Mouse (Mus musculus) forebrain, postnatal 0 days (tissue): ENCODE measurements around the gene Slc29a3. TPM values are rescaled to one million over a fixed set of nuclear protein-coding genes. Genes with fewer than 3 reads are reported as not detected.

Experiments used
- ATAC-seq: fragments of 200-750 bp; cut with Nextera tagmentation; 2 replicates; pipeline ENCODE4 v1.8.0; 2017; ENCODE audit warnings: mild to moderate bottlenecking, moderate library complexity
- DNase-seq: peaks from one replicate; pipeline ENCODE4 v3.0.0-alpha.2; 2015
- H3K27ac ChIP-seq: fragments of 300-500 bp; sonication (generic); 2 replicates; pipeline ENCODE4 v1.5.1; 2014; ENCODE audit warnings: low read depth, mild to moderate bottlenecking, antibody characterized with exemption, low read length, moderate library complexity, mixed read lengths
- H3K27me3 ChIP-seq: fragments of 300-500 bp; sonication (generic); 2 replicates; pipeline ENCODE4 v1.6.1; 2014; ENCODE audit warnings: mild to moderate bottlenecking, low read length, mixed read lengths; ENCODE audit not compliant: insufficient read depth
- H3K36me3 ChIP-seq: fragments of 300-500 bp; sonication (generic); 2 replicates; pipeline ENCODE4 v1.6.1; 2014; ENCODE audit warnings: mild to moderate bottlenecking, moderate library complexity; ENCODE audit not compliant: insufficient read depth
- H3K4me1 ChIP-seq: fragments of 300-500 bp; sonication (generic); 2 replicates; pipeline ENCODE4 v1.6.1; 2014; ENCODE audit warnings: antibody characterized with exemption; ENCODE audit not compliant: insufficient read depth
- H3K4me2 ChIP-seq: fragments of 300-500 bp; sonication (generic); 2 replicates; pipeline ENCODE4 v1.6.1; 2014; ENCODE audit warnings: low read depth, mild to moderate bottlenecking, moderate library complexity
- H3K4me3 ChIP-seq: fragments of 300-500 bp; sonication (generic); 2 replicates; pipeline ENCODE4 v1.5.1; 2014; ENCODE audit warnings: low read depth, low read length, mixed read lengths
- H3K9ac ChIP-seq: fragments of 300-500 bp; sonication (generic); 2 replicates; pipeline ENCODE4 v1.6.1; 2014; ENCODE audit warnings: mild to moderate bottlenecking
- H3K9me3 ChIP-seq: fragments of 300-500 bp; sonication (generic); 2 replicates; pipeline ENCODE4 v1.6.1; 2016; ENCODE audit warnings: low read length
- CTCF ChIP-seq: sonication (generic); IDR thresholded peaks from 2 replicates; pipeline ENCODE4 v1.5.1; 2016; ENCODE audit warnings: antibody characterized with exemption, control low read depth, low read depth
- whole genome bisulfite sequencing: fragments of 180-500 bp; shearing (Covaris S2); extraction: QIAGEN DNeasy Blood & Tissue Kit; methylation state at CpG from one replicate; pipeline ENCODE4 v1.1.7; 2014; 5-methylcytosine and 5-hydroxymethylcytosine counted together
- polyA plus RNA-seq: library from polyadenylated mRNA; unstranded; fragments of >200 nt; fragmentation: Nextera tagmentation; extraction: Ambion mirVana; gene quantifications from 2 replicates; pipeline ENCODE4 v1.2.1, GENCODE M21; 2015
- total RNA-seq: library from RNA; depleted of rRNA; stranded (reverse); fragments of >200 nt; gene quantifications from 2 replicates; pipeline ENCODE4 v1.2.3, GENCODE M21; 2014

The Slc29a3 gene
- total and polyA plus RNA-seq, 2 experiments from 2014 or later = 9.3 to 11.6 TPM

GRCm38 (mm10) chr10:60696390-60696789 is 56.2 kb downstream of the Slc29a3 start, which contains the start of gene Cdh23:
TSS of gene Cdh23 (minus strand) at chr10:60696490.
- no peak for ATAC-seq
- H3K4me2 ChIP-seq = no peak within 1 kb of the TSS
- no peak within 1 kb of the TSS for H3K9ac ChIP-seq
- no peak within 1 kb of the TSS for H3K4me3 ChIP-seq
- H3K27ac ChIP-seq = no peak within 1 kb of the TSS
- DNase-seq = no peak
- H3K9me3 ChIP-seq = no peaks in the 10 kb centered on the region
- no peaks in the 10 kb centered on the region for H3K27me3 ChIP-seq
- 92% methylated on average over 6 of the region's 6 CpGs for WGBS
- no peaks in the 10 kb centered on the region for H3K4me1 ChIP-seq
- H3K36me3 ChIP-seq = no peaks in the 10 kb centered on the region
- no peak for TF ChIP-seq CTCF

- no peaks in the 10 kb centered on the region for H3K9me3 ChIP-seq
- no peak overlapping the region for H3K27ac ChIP-seq
- no peak for TF ChIP-seq CTCF
- no peak overlapping the region for H3K9ac ChIP-seq
- H3K36me3 ChIP-seq = no peaks in the 10 kb centered on the region
- ATAC-seq (peak; percentile 54), DNase-seq (peak; percentile 71)
- H3K4me3 ChIP-seq = no peak overlapping the region
- H3K4me1 ChIP-seq = no peaks in the 10 kb centered on the region
- WGBS = 33% methylated on average over 20 of the region's 20 CpGs
- H3K27me3 ChIP-seq = peaks cover 13% of the 10 kb centered on the region
- H3K4me2 ChIP-seq = peak overlapping the region; percentile 17; the same call in 1 of the 2 replicates
Observed at GRCm38 (mm10) chr10:60691671-60692390, 60.8 kb downstream of the Slc29a3 start.

GRCm38 (mm10) chr10:60690960-60691359 is 61.6 kb downstream of the Slc29a3 start:
- peaks cover 22% of the 10 kb centered on the region for H3K27me3 ChIP-seq
- H3K4me2 ChIP-seq = no peak overlapping the region
- H3K4me3 ChIP-seq = no peak overlapping the region
- ATAC-seq = no peak
- WGBS = 56% methylated on average over 6 of the region's 6 CpGs
- no peak for DNase-seq
- H3K27ac ChIP-seq = no peak overlapping the region
- H3K36me3 ChIP-seq = no peaks in the 10 kb centered on the region
- TF ChIP-seq CTCF = no peak
- peaks cover 3% of the 10 kb centered on the region for H3K4me1 ChIP-seq
- H3K9me3 ChIP-seq = no peaks in the 10 kb centered on the region
- H3K9ac ChIP-seq = no peak overlapping the region

GRCm38 (mm10) chr10:60689396-60689795 is 63.2 kb downstream of the Slc29a3 start:
- Histone ChIP-seq H3K4me2 (no peak overlapping the region), H3K27me3 (peaks cover 31% of the 10 kb centered on the region), H3K4me3 (no peak overlapping the region), H3K9me3 (no peaks in the 10 kb centered on the region), H3K9ac (no peak overlapping the region), H3K4me1 (peaks cover 3% of the 10 kb centered on the region), H3K27ac (no peak overlapping the region), H3K36me3 (no peaks in the 10 kb centered on the region)
- no peak for ATAC-seq
- no peak for TF ChIP-seq CTCF
- WGBS = 76% methylated on average over 4 of the region's 4 CpGs
- DNase-seq = no peak

- Histone ChIP-seq H3K4me1 (peaks cover 3% of the 10 kb centered on the region), H3K4me2 (peak overlapping the region; percentile 91), H3K9ac (peak overlapping the region; percentile 54), H3K4me3 (peak overlapping the region; percentile 56), H3K27ac (no peak overlapping the region), H3K9me3 (no peaks in the 10 kb centered on the region), H3K36me3 (no peaks in the 10 kb centered on the region), H3K27me3 (peaks cover 38% of the 10 kb centered on the region)
- peak; percentile 72 for TF ChIP-seq CTCF
- WGBS = 3% methylated on average over 76 of the region's 76 CpGs
- ATAC-seq (peak; percentile 78), DNase-seq (peak; percentile 76)
Observed at GRCm38 (mm10) chr10:60687011-60687776, 65.4 kb downstream of the Slc29a3 start.

GRCm38 (mm10) chr10:60686641-60686975 is 66.0 kb downstream of the Slc29a3 start:
- Histone ChIP-seq H3K4me3 (peak overlapping the region; percentile 56), H3K36me3 (no peaks in the 10 kb centered on the region), H3K27ac (no peak overlapping the region), H3K9me3 (no peaks in the 10 kb centered on the region), H3K4me2 (peak overlapping the region; percentile 91), H3K4me1 (peaks cover 3% of the 10 kb centered on the region), H3K9ac (peak overlapping the region; percentile 54; the same call in 1 of the 2 replicates), H3K27me3 (peaks cover 38% of the 10 kb centered on the region)
- WGBS = 1% methylated on average over 36 of the region's 37 CpGs
- ATAC-seq (no peak), DNase-seq (no peak)
- TF ChIP-seq CTCF = no peak
